Mouse (Mus musculus) gonadal fat pad, adult 2 months (tissue): Measurements from ENCODE around the gene Resp18. TPM values are rescaled to one million over a fixed set of nuclear protein-coding genes. Genes with fewer than 3 reads are reported as not detected.
"Not testable (repeated sequence)": the region's sequence is repeated elsewhere in the genome, so short reads cannot be mapped to it uniquely, and the experiment has no call there.

Experiments used
- DNase-seq: peaks from one replicate; pipeline ENCODE4 v3.0.0-alpha.2; 2012; ENCODE audit warnings: low read depth
- polyA plus RNA-seq: library from polyadenylated mRNA; depleted of rRNA; stranded (reverse); fragments of >200 nt; gene quantifications from 2 replicates; pipeline ENCODE4 v1.2.3, GENCODE M21; 2012; rRNA removed

Gene Resp18
- polyA plus RNA-seq, 1 experiment = not detected

GRCm38 (mm10) chr1:75236117-75237050, 41.8 kb downstream of the Resp18 start, which contains the start of gene Dnajb2:
Gene Dnajb2 (plus strand): TSS chr1:75236406.
- DNase-seq = no peak

DNA sequence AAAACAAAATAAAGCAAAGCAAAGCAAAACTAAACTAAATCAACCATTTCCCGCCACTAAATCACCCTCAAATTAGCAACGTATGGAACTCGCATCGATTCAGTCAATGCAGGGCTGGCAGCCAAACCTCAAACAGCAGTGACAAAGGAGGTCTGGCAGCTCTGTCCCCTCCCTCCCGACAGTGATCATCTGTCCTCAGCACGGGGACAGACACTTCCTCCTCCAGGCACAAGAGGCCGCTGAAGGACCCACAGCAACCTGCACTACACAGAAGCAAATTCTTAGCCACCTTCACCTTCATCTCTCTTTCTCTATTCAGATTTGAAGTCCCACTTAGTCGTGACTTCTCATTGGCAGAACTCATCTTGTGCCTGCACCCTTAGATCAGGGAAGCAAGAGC, 43.6 kb downstream of the Resp18 start:
- DNase-seq = no peak

- not testable (repeated sequence) for DNase-seq
Observed at GRCm38 (mm10) chr1:75232489-75232888, 45.7 kb downstream of the Resp18 start.

GRCm38 (mm10) chr1:75231664-75232152, 46.5 kb downstream of the Resp18 start, which contains the start of gene A630095N17Rik:
Gene A630095N17Rik (minus strand): TSS chr1:75232102.
- DNase-seq = no peak

DNA sequence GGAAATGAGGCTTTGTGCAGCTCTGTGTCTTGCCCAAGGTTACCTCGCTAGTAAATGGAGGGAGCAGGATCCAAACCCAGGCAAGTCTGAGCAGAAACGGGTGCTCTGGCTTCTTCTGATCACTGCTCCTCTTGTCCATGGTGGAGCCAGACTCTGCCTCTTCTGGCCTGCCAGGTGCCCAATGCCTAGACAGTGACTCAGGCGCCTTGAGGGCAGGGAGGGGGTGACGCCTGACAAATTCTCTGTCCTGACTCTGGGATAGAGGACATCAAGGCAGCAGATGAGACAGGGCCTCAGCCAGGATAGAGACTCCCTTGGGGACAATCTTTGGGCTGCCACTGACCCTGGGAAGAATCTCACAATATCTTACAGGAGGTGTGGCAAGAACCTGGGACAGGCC, 47.0 kb downstream of the Resp18 start:
- DNase-seq = no peak

DNA sequence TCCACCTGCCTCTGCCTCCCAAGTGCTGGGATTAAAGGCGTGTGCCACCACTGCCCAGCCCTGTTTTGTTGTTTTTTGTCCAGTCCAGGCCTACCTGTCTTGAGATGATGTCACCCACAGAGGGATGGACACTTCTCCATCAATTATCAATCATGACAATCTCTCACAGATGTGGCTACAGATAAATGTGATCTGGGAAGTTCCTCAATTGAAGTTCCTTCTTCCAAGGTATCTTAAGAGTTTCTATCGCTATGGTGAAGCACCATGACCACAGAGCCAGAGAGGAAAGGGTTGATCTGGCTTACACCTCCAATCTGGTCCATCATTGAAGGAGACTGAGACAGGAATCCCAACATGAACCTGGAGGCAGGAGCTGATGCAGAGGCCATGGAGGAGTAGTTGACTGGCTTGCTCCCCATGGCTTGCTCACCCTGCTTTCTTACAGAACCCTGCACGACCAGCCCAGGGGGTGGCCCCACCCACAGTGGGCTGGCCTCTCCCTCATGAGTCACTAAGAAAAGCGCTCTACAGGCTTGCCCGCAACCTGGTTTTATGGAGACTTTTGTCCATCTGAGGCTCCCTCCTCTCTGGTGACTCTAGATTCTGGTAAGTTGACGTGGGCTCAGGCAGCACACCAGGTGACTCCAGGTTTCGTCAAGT, 47.8 kb downstream of the Resp18 start:
- DNase-seq = no peak

- no peak for DNase-seq
Observed at GRCm38 (mm10) chr1:75229158-75229557, 49.1 kb downstream of the Resp18 start.

GRCm38 (mm10) chr1:75227653-75228052, 50.6 kb downstream of the Resp18 start:
- no peak for DNase-seq

DNA sequence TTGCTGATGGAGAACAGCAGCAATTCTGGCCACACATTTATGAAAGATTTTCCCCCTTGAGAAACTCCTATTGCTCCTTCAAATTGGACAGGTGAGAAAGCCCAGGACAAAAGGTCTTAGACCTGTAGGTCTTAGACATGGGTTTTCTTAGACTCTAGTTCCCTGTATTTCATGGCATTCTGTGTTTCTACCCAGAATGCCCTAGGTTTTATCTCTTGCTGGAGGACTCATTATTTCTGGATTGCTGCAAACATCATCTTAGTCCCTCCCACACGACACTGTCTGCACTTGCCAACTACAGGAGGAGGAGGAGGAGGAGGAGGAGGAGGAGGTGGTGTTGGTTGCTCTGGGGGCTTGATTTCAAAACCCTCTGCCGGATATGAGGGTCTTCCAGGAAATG, 52.1 kb downstream of the Resp18 start:
- no peak for DNase-seq

- no peak for DNase-seq
Observed at GRCm38 (mm10) chr1:75225473-75225872, 52.7 kb downstream of the Resp18 start.

GRCm38 (mm10) chr1:75223532-75223931, 54.7 kb downstream of the Resp18 start:
- DNase-seq = no peak

DNA sequence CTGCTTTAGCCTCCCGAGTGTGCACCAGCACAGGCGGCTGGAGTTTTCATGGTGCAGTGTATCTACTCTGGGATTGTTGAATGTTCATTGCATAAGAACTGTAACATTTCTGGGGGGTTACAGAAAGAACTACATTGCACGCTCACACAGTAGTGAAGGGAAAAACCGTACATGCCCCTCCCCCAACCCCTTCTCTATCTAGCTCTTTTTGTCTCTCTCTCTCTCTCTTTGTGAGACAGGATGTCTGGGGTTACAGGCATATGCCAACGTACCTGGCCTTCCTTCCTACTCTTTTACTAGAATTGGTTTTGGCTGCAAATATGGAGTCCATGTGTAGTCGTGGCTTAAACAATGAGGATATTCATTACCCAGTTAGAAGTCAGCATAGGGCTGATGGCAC, 55.3 kb downstream of the Resp18 start:
- no peak for DNase-seq

Other genes starting within 250 kb of the Resp18 start
- 3.2 and 4.9 TPM in 2 replicates for gene Nhej1, start 153.2 kb downstream of the Resp18 start, polyA plus RNA-seq
- gene Slc23a3, start 144.5 kb downstream of the Resp18 start, polyA plus RNA-seq = 0.34 and 0.42 TPM in 2 replicates
- gene Cnppd1, start 135.7 kb downstream of the Resp18 start, polyA plus RNA-seq = 40.2 and 45.9 TPM in 2 replicates
- gene Retreg2, start 135.6 kb downstream of the Resp18 start, polyA plus RNA-seq = 103 and 107 TPM in 2 replicates
- gene Zfand2b, start 109.8 kb downstream of the Resp18 start, polyA plus RNA-seq = 46.3 and 61.0 TPM in 2 replicates
- gene Abcb6, start 98.0 kb downstream of the Resp18 start, polyA plus RNA-seq = 24.1 and 30.1 TPM in 2 replicates
- 23.8 and 25.6 TPM in 2 replicates for gene Ankzf1, start 86.3 kb downstream of the Resp18 start, polyA plus RNA-seq
- 47.6 and 56.5 TPM in 2 replicates for gene Atg9a, start 86.2 kb downstream of the Resp18 start, polyA plus RNA-seq
- gene Glb1l, start 67.6 kb downstream of the Resp18 start, polyA plus RNA-seq = 27.9 and 28.1 TPM in 2 replicates
- 149 and 174 TPM in 2 replicates for gene Stk16, start 67.6 kb downstream of the Resp18 start, polyA plus RNA-seq
- gene Tuba4a, start 58.5 kb downstream of the Resp18 start, polyA plus RNA-seq = 31.2 and 44.9 TPM in 2 replicates
- not detected in 2 replicates for gene A630095N17Rik, start 46.3 kb downstream of the Resp18 start, polyA plus RNA-seq
- gene Dnajb2, start 42.0 kb downstream of the Resp18 start, polyA plus RNA-seq = 37.9 and 48.4 TPM in 2 replicates
- gene Ptprn, start 13.9 kb downstream of the Resp18 start, polyA plus RNA-seq = 0.03 and 0.62 TPM in 2 replicates
- gene Dnpep, start 39.6 kb upstream of the Resp18 start, polyA plus RNA-seq = 150 and 168 TPM in 2 replicates
- gene Des, start 81.9 kb upstream of the Resp18 start, polyA plus RNA-seq = 71.8 and 92.9 TPM in 2 replicates
- 26.2 and 27.4 TPM in 2 replicates for gene Speg, start 96.9 kb upstream of the Resp18 start, polyA plus RNA-seq
- gene Gmppa, start 157.5 kb upstream of the Resp18 start, polyA plus RNA-seq = 161 and 183 TPM in 2 replicates
- gene Asic4, start 172.0 kb upstream of the Resp18 start, polyA plus RNA-seq = 0.18 and 0.42 TPM in 2 replicates
- 77.6 and 78.4 TPM in 2 replicates for gene Chpf, start 200.9 kb upstream of the Resp18 start, polyA plus RNA-seq
- 2.4 TPM in 2 replicates for gene Tmem198, start 201.1 kb upstream of the Resp18 start, polyA plus RNA-seq
- 26.6 and 29.1 TPM in 2 replicates for gene Obsl1, start 228.0 kb upstream of the Resp18 start, polyA plus RNA-seq
- 33.4 and 42.3 TPM in 2 replicates for gene Inha, start 228.7 kb upstream of the Resp18 start, polyA plus RNA-seq
- gene Stk11ip, start 243.1 kb upstream of the Resp18 start, polyA plus RNA-seq = 25.7 and 27.4 TPM in 2 replicates